ENCODE assay signal across 8 mouse cellular contexts in the genomic region with DNA sequence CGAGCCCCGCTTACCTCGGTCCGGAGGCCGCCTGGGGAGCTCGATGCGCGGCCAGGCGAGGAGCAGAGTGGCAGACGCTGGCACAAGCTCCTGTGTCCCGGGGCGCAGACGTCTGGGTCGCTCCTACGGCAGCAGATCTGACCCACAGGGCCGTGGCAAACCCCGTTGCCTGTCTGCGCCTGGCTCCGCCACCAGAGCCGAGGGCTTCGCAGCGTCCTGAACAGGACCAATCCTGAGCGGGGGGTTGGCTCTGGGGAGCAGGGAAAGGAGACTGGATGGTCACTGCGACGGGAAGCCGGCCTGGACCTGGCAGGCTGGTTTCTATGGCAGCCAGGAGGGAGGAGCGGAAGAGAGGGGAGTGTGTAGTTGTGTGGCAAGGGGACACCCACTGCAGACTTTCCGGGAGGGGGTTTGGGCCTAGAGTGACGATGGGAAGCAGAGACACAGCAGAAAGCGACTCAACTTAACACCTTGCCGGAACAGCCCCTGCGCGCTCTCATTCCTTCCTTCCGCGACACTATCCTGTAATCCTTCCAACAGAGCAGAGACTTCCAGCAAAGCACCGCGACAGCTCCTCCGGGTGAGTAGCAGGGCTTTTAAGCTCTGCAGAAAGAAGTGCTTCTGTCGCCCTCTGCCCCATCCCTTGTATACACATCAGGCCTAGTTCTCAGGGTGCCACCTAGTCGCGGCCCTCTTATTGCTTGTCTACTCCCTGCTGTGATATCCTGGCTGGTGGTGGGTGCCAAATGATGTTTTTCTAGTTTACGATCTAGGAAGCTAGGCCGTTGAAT. TPM values are rescaled to one million over a fixed set of nuclear protein-coding genes. Genes with fewer than 3 reads are reported as not detected.
A peak's percentile ranks its signal among the peaks of the same experiment; 100 is the strongest.
DNase-seq lines count a peak whose midpoint lies in the region; ATAC-seq lines count a peak whose summit lies in the region.

A gene (minus strand): TSS at position 202 of the 791 bp plus-strand sequence.

- H3K4me3 ChIP-seq in forebrain, embryonic 16.5 days (replicated peaks; ENCODE audit: low read length) = peak within 1 kb of the TSS; percentile 72
- peak within 1 kb of the TSS; percentile 71 for H3K4me3 ChIP-seq in neural tube, embryonic 15.5 days (replicated peaks)

- H3K9ac ChIP-seq in forebrain, embryonic 16.5 days (replicated peaks; ENCODE audit: low read depth, low read length) = peak within 1 kb of the TSS; percentile 87
- H3K9ac ChIP-seq in neural tube, embryonic 15.5 days (replicated peaks) = peak within 1 kb of the TSS; percentile 78

- H3K4me2 ChIP-seq in forebrain, embryonic 16.5 days (ENCODE audit: low read length) = peak within 1 kb of the TSS; percentile 97
- H3K4me2 ChIP-seq in neural tube, embryonic 15.5 days = peak within 1 kb of the TSS; percentile 94

- H3K9me3 ChIP-seq in forebrain, embryonic 16.5 days (ENCODE audit: control insufficient read depth, low read length) = no peaks in the 10 kb centered on the region
- no peaks in the 10 kb centered on the region for H3K9me3 ChIP-seq in neural tube, embryonic 15.5 days (replicated peaks)

- no peaks in the 10 kb centered on the region for H3K36me3 ChIP-seq in forebrain, embryonic 16.5 days (ENCODE audit: control insufficient read depth, insufficient read depth)
- 0 out of 2 replicates have a peak, but pooled peaks cover 4% of the 10 kb centered on the region for H3K36me3 ChIP-seq in neural tube, embryonic 15.5 days

- peak; percentile 48 to 49 for DNase-seq in CD8-positive naive resting alpha-beta T cell, adult 2 months (ENCODE audit: low read depth in 2 of 2, low spot score in 2 of 2)
- peak; percentile 92 for DNase-seq in cerebellum, adult 11-12 months
- DNase-seq in heart, postnatal 25 days (ENCODE audit: low spot score) = peak; percentile 82
- peak; percentile 81 to 82 for DNase-seq in layer of hippocampus, adult 18-20 months (ENCODE audit: low spot score in 2 of 2)
- DNase-seq in lung, adult 18-20 months = peak; percentile 84 to 89
- peak; percentile 73 for DNase-seq in testis, postnatal 10 days (ENCODE audit: low spot score)

- H3K27ac ChIP-seq in forebrain, embryonic 16.5 days (ENCODE audit: low read length) = peak within 1 kb of the TSS; percentile 85
- H3K27ac ChIP-seq in neural tube, embryonic 15.5 days (replicated peaks) = peak within 1 kb of the TSS; percentile 88

- H3K4me1 ChIP-seq in forebrain, embryonic 16.5 days (replicated peaks; ENCODE audit: control insufficient read depth, insufficient read depth, low read length) = peaks cover 22% of the 10 kb centered on the region
- peaks cover 24% of the 10 kb centered on the region for H3K4me1 ChIP-seq in neural tube, embryonic 15.5 days

- ATAC-seq in forebrain, embryonic 16.5 days = peak; percentile 91
- peak; percentile 93 for ATAC-seq in neural tube, embryonic 15.5 days (ENCODE audit: low FRiP score)

- intact Hi-C loops in heart, postnatal 25 days (cut with DNase I) = loop anchor here (5.0 kb wide), 1 partner anchor 36 kb away; a partner anchor contains a TSS

- no peaks in the 10 kb centered on the region for H3K27me3 ChIP-seq in forebrain, embryonic 16.5 days (replicated peaks; ENCODE audit: control insufficient read depth, insufficient read depth, low read length)
- H3K27me3 ChIP-seq in neural tube, embryonic 15.5 days (replicated peaks) = no peaks in the 10 kb centered on the region

- under 1% methylated on average over 43 of the region's 43 CpGs for WGBS in forebrain, embryonic 16.5 days
- WGBS in neural tube, embryonic 15.5 days = under 1% methylated on average over 43 of the region's 43 CpGs

RNA-seq across cellular contexts. Expression of the gene that starts here (rescaled TPM):
- 7.4 and 8.0 TPM in 2 replicates for polyA plus RNA-seq in forebrain, embryonic 16.5 days (2015; fragmentation: Nextera tagmentation; extraction: Ambion mirVana)
- 1 to 10 TPM; 1.1 to 1.3 TPM for total RNA-seq in heart, postnatal 25 days (2021)
- 10 to 100 TPM; 12.3 to 13.8 TPM for total RNA-seq in layer of hippocampus, adult 18-20 months (2021)
- polyA plus RNA-seq in neural tube, embryonic 15.5 days (2015; fragmentation: Nextera tagmentation; extraction: Ambion mirVana) = 5.1 and 6.1 TPM in 2 replicates

Comparison
In these comparisons a context has a peak if more than half of its experiments do, and no peak if none do; other contexts are left out.
1. Peak in every context shown above with its lines: DNase-seq, ATAC-seq, H3K4me3 ChIP-seq and H3K27ac ChIP-seq.
2. RNA of the gene that starts here (total RNA-seq): 12.3 to 13.8 TPM in layer of hippocampus, adult 18-20 months; 1.1 to 1.3 TPM in heart, postnatal 25 days; every median in the first group is over 4 times any median in the second.